Mouse (Mus musculus) gastrocnemius, postnatal 25 days (tissue): ENCODE measurements around the gene Ctnnd2. TPM values are rescaled to one million over a fixed set of nuclear protein-coding genes. Genes with fewer than 3 reads are reported as not detected.

Experiments used
- DNase-seq: peaks from one replicate; pipeline ENCODE4 v3.0.0; 2022
- total RNA-seq, 2 experiments: library from RNA; stranded (reverse); gene quantifications; 1 replicate in 1 of 2; 2 replicates in 1 of 2; pipeline ENCODE4 v1.2.3; 2021

Gene Ctnnd2
- total RNA-seq, 2 experiments from 2014 or later: 0.35 TPM; not detected in 1

DNA sequence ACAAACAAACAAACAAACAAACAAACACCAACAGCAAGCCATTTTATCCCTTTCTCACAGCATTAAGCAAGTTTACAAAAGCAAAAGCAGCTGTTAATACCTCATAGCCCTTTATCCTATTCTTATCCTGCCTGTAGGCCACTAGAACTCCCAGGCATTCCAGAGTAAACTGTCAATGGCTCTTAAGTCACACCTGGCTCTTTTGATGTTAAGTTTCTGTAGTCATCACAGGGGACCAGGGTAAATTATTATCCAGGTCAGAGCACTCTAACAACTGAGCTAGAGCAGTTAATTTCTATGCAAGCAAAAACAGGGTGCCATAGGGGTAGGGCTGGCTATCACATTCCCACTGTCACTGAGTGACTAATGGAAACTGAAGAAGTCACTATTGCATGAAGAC, 214.1 kb downstream of the Ctnnd2 start:
- no peak for DNase-seq

DNA sequence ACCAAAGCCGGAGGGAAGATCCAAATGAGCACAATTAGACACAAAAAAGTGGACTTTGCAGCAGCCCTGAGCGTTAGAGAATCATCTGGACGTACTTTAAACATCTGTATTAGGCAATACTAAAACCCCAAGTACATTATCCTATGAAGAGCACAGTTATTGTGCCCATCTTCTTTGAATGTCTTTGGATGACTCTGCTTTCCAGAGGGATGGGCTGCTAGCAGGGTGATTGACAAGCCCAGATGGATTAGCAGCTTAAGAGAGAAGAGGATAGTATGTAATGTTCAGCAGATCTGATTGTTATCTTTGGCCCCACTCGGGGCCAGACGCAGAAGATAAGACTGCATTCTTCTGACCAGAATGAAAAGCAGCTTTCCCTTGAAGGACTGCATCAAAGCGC, 214.9 kb downstream of the Ctnnd2 start:
- no peak for DNase-seq

GRCm38 (mm10) chr15:30401111-30401510, 228.7 kb downstream of the Ctnnd2 start:
- no peak for DNase-seq

- no peak for DNase-seq
Observed at GRCm38 (mm10) chr15:30406254-30406653, 233.9 kb downstream of the Ctnnd2 start.

- no peak for DNase-seq
Observed at GRCm38 (mm10) chr15:30423146-30423545, 250.8 kb downstream of the Ctnnd2 start.

GRCm38 (mm10) chr15:30424290-30424689, 251.9 kb downstream of the Ctnnd2 start:
- no peak for DNase-seq

DNA sequence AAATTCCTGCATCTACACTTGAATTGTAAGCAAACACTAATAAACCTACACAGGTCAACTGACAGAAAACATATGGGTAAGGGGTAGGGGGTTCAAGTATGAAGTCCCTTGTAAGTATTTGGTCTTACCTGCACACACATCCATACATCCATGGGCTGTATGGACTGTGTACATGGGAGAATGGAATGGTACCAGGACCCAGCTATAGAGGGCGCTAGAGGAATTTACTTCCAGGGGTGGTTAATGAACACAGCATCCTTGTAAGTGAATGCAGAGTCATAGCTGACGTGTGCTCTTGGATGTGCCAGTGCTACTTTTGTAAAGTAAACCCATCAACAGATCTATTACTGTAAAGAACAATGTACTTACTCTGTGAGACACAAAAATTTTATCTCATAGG, 254.9 kb downstream of the Ctnnd2 start:
- DNase-seq: no peak

DNA sequence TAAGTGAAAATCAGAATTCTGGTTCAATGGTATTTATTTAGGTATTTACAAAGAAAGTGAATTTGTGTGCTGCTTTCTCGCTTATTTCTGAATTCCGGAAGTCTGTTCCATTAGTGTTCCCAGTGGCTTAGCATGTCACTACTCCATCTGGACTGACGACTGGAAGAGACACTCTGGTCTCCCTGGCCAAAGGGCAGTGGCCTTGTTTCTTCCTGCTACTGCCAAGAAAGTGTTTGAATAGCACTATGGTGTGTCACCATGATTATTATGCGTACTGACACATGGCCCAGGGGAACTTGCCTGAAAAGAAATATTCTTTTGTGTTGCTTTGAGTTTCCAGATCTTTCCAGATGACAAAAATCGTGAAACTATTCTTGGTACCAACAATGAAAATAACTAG, 266.7 kb downstream of the Ctnnd2 start:
- no peak for DNase-seq

- no peak for DNase-seq
Observed at GRCm38 (mm10) chr15:30450765-30451164, 278.4 kb downstream of the Ctnnd2 start.

- no peak for DNase-seq
Observed at GRCm38 (mm10) chr15:30451921-30452320, 279.5 kb downstream of the Ctnnd2 start.

GRCm38 (mm10) chr15:30457541-30458250, 285.3 kb downstream of the Ctnnd2 start:
- no peak for DNase-seq

- no peak for DNase-seq
Observed at GRCm38 (mm10) chr15:30458671-30459070, 286.3 kb downstream of the Ctnnd2 start.

DNA sequence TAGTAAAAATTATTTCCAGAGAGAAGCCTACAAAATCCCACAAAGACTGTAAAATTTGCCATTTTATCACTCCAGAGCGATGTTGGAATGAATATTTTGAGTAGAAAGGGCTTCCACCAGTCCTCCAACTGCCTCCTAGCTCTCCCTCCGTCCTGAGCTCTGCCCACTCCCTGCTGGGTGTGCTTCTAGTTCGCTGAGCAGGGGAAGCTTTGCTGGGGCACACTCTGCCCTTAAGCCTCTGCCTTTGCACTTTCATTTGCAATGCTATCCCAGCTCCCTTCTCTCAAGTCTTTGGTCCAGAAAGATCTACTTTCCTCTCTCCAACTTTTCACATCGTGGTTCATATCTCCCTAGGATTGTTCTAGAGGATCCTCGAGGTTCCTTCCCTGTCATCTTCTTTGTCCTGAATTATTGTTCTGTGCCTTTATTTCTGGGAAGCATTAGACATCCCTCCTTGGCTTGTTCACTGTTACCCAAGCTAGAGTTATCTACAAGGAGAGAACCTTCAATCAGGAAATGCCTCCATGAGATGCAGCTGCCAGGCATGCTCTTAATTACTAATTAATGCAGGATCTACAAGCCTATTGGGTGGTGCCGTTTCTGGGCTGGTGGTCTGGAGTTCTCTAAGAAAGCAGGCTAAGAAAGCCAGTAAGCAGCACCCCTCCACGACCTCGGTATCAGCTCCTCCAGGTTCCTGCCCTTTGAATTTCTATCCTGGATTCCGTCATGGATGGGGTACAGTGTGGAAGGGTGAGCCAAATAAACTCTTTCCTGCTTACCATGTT, 288.1 kb downstream of the Ctnnd2 start:
- DNase-seq: no peak

GRCm38 (mm10) chr15:30462804-30463423, 290.5 kb downstream of the Ctnnd2 start:
- no peak for DNase-seq

DNA sequence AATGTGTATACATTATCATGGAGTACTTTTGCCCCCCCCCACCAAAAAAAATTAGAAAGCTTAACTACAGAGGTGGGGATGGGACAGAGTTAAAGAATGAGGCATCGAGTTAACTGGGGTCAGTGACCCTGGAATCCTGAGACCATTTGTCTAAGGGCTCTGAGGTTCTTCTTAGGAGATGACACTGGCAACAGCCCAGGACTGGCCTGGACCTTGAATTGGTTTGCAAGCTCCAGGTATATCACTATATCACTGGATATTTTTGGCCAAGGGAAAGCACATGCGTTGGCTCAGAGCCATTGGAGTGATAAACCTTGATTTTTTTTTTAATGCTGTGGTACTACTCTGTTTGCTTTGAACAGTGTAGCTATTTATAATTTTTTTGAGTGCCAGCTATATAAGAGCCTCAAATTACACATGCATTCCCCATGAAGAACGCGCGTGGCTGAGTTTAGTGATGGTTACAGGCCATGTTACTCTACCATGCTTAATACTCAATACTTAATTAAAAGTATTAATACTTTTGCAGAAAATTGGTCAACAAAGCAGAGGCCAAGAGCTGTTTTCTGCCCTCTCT, 291.2 kb downstream of the Ctnnd2 start:
- no peak for DNase-seq

GRCm38 (mm10) chr15:30466950-30467543, 294.7 kb downstream of the Ctnnd2 start:
- no peak for DNase-seq

- no peak for DNase-seq
Observed at GRCm38 (mm10) chr15:30468773-30469172, 296.4 kb downstream of the Ctnnd2 start.

GRCm38 (mm10) chr15:30471280-30471966, 299.0 kb downstream of the Ctnnd2 start:
- no peak for DNase-seq

DNA sequence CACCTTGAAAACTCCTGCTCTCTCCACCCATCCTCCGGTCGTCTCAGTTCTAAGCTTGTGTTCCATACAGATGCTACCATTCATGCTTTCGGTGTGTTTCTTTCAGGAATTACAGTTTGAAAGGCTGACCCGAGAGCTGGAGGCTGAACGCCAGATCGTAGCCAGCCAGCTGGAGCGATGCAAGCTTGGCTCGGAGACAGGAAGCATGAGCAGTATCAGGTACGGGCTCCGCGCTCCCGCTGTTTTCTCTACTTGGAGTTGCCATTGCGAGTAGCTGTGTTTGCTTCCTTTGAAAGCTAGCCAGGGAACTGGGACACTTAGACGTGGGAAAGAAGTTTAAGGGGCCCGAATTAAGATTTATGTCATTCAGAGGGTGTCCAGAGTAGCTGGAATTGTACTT, 308.3 kb downstream of the Ctnnd2 start:
- no peak for DNase-seq

- no peak for DNase-seq
Observed at GRCm38 (mm10) chr15:30506476-30506875, 334.1 kb downstream of the Ctnnd2 start.

DNA sequence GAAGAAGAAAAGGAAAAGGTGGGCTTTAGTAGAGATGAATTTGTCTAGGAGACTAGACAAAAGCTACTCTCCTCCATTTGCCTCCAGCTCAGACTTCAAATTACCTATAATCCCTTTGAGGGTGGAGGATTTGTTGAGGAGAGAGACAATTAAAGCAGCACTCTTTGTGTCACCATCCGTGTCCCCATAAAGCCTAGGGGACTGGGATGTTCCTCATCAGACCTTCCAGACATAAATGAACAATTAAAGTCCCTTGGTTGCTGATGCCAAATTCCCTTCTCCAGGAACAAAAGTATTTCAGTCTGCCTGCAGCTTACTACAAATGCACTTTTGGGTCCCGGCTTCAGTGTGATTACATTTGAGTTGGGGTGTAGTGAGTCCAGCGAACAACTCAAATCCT, 340.1 kb downstream of the Ctnnd2 start:
- no peak for DNase-seq

GRCm38 (mm10) chr15:30513122-30513521, 340.7 kb downstream of the Ctnnd2 start:
- DNase-seq: no peak
